Mouse (Mus musculus): ENCODE results near the gene D130043K22Rik. TPM values are rescaled to one million over a fixed set of nuclear protein-coding genes. Genes with fewer than 3 reads are reported as not detected.
A peak's percentile ranks its signal among the peaks of the same experiment; 100 is the strongest.

D130043K22Rik gene
- polyA plus RNA-seq, 1 experiment, result not detected

GRCm38 (mm10) chr13:24812521-24812920, 32.4 kb upstream of the D130043K22Rik start:
- H3K27me3 ChIP-seq (replicated peaks), result no peaks in the 10 kb centered on the region
- no peak for TF ChIP-seq GATA1 (IDR thresholded peaks at IDR 0.05; ENCODE audit: borderline replicate concordance, low read length)
- no peak for TF ChIP-seq FLI1 (IDR thresholded peaks at IDR 0.05; ENCODE audit: low read length)
- H3K36me3 ChIP-seq (replicated peaks; ENCODE audit: low read length), result peaks cover 98% of the 10 kb centered on the region
- H3K4me3 ChIP-seq (replicated peaks), result no peak overlapping the region
- peaks cover 26% of the 10 kb centered on the region for H3K4me1 ChIP-seq
- no peaks in the 10 kb centered on the region for H3K9me3 ChIP-seq

- Histone ChIP-seq H3K36me3 (replicated peaks; ENCODE audit: low read length) (peaks cover 96% of the 10 kb centered on the region), H3K9me3 (no peaks in the 10 kb centered on the region)
- TF ChIP-seq GATA1 (IDR thresholded peaks at IDR 0.05; ENCODE audit: borderline replicate concordance, low read length), result no peak
- TF ChIP-seq FLI1 (IDR thresholded peaks at IDR 0.05; ENCODE audit: low read length), result no peak
These were observed 30.3 kb upstream of the D130043K22Rik start for GRCm38 (mm10) chr13:24814616-24815015.

GRCm38 (mm10) chr13:24816125-24817092, 28.5 kb upstream of the D130043K22Rik start:
- H3K27me3 ChIP-seq (replicated peaks), result no peaks in the 10 kb centered on the region
- no peaks in the 10 kb centered on the region for H3K9me3 ChIP-seq
- H3K36me3 ChIP-seq (replicated peaks; ENCODE audit: low read length), result peaks cover 91% of the 10 kb centered on the region
- H3K4me3 ChIP-seq (replicated peaks), result peak overlapping the region; percentile 12
- TF ChIP-seq GATA1 (IDR thresholded peaks at IDR 0.05; ENCODE audit: borderline replicate concordance, low read length) (no peak), FLI1 (IDR thresholded peaks at IDR 0.05; ENCODE audit: low read length) (no peak)
- peaks cover 15% of the 10 kb centered on the region for H3K4me1 ChIP-seq

More at GRCm38 (mm10) chr13:24814616-24815015, 30.3 kb upstream of the D130043K22Rik start:
- no peak overlapping the region for H3K4me3 ChIP-seq (replicated peaks)
- H3K4me1 ChIP-seq, result peaks cover 25% of the 10 kb centered on the region
- no peaks in the 10 kb centered on the region for H3K27me3 ChIP-seq (replicated peaks)

GRCm38 (mm10) chr13:24819931-24820330, 25.0 kb upstream of the D130043K22Rik start:
- peaks cover 16% of the 10 kb centered on the region for H3K4me1 ChIP-seq
- H3K27me3 ChIP-seq (replicated peaks), result no peaks in the 10 kb centered on the region
- H3K36me3 ChIP-seq (replicated peaks; ENCODE audit: low read length), result peaks cover 73% of the 10 kb centered on the region
- TF ChIP-seq GATA1 (IDR thresholded peaks at IDR 0.05; ENCODE audit: borderline replicate concordance, low read length), result no peak
- TF ChIP-seq FLI1 (IDR thresholded peaks at IDR 0.05; ENCODE audit: low read length), result no peak
- H3K4me3 ChIP-seq (replicated peaks), result no peak overlapping the region
- no peaks in the 10 kb centered on the region for H3K9me3 ChIP-seq

GRCm38 (mm10) chr13:24822663-24823343, 22.1 kb upstream of the D130043K22Rik start:
- Histone ChIP-seq H3K4me3 (replicated peaks) (no peak overlapping the region), H3K9me3 (no peaks in the 10 kb centered on the region), H3K27me3 (replicated peaks) (no peaks in the 10 kb centered on the region), H3K36me3 (replicated peaks; ENCODE audit: low read length) (peaks cover 54% of the 10 kb centered on the region), H3K4me1 (peaks cover 3% of the 10 kb centered on the region; the same call in 1 of the 2 replicates)
- TF ChIP-seq FLI1 (IDR thresholded peaks at IDR 0.05; ENCODE audit: low read length), result no peak
- no peak for TF ChIP-seq GATA1 (IDR thresholded peaks at IDR 0.05; ENCODE audit: borderline replicate concordance, low read length)

- Histone ChIP-seq H3K27me3 (replicated peaks) (no peaks in the 10 kb centered on the region), H3K4me1 (peaks cover 7% of the 10 kb centered on the region; the same call in 1 of the 2 replicates), H3K4me3 (replicated peaks) (no peak overlapping the region), H3K9me3 (no peaks in the 10 kb centered on the region), H3K36me3 (replicated peaks; ENCODE audit: low read length) (peaks cover 38% of the 10 kb centered on the region)
- TF ChIP-seq FLI1 (IDR thresholded peaks at IDR 0.05; ENCODE audit: low read length) (no peak), GATA1 (IDR thresholded peaks at IDR 0.05; ENCODE audit: borderline replicate concordance, low read length) (no peak)
These were observed 20.3 kb upstream of the D130043K22Rik start for GRCm38 (mm10) chr13:24824647-24825046.

- H3K4me3 ChIP-seq (replicated peaks), result no peak overlapping the region
- peaks cover 8% of the 10 kb centered on the region; the same call in 1 of the 2 replicates for H3K4me1 ChIP-seq
- TF ChIP-seq GATA1 (IDR thresholded peaks at IDR 0.05; ENCODE audit: borderline replicate concordance, low read length) (no peak), FLI1 (IDR thresholded peaks at IDR 0.05; ENCODE audit: low read length) (no peak)
- H3K9me3 ChIP-seq, result no peaks in the 10 kb centered on the region
- peaks cover 30% of the 10 kb centered on the region for H3K36me3 ChIP-seq (replicated peaks; ENCODE audit: low read length)
- H3K27me3 ChIP-seq (replicated peaks), result no peaks in the 10 kb centered on the region
These were observed 19.3 kb upstream of the D130043K22Rik start for GRCm38 (mm10) chr13:24825587-24825986.

GRCm38 (mm10) chr13:24826116-24826515, 18.8 kb upstream of the D130043K22Rik start:
- peaks cover 27% of the 10 kb centered on the region for H3K36me3 ChIP-seq (replicated peaks; ENCODE audit: low read length)
- peaks cover 10% of the 10 kb centered on the region; the same call in 1 of the 2 replicates for H3K4me1 ChIP-seq
- H3K9me3 ChIP-seq, result no peaks in the 10 kb centered on the region
- no peaks in the 10 kb centered on the region for H3K27me3 ChIP-seq (replicated peaks)
- TF ChIP-seq FLI1 (IDR thresholded peaks at IDR 0.05; ENCODE audit: low read length) (no peak), GATA1 (IDR thresholded peaks at IDR 0.05; ENCODE audit: borderline replicate concordance, low read length) (no peak)
- no peak overlapping the region for H3K4me3 ChIP-seq (replicated peaks)

- peak overlapping the region; percentile 99 for H3K4me3 ChIP-seq (replicated peaks)
- no peaks in the 10 kb centered on the region for H3K9me3 ChIP-seq
- H3K36me3 ChIP-seq (replicated peaks; ENCODE audit: low read length), result peaks cover 9% of the 10 kb centered on the region
- peaks cover 29% of the 10 kb centered on the region for H3K4me1 ChIP-seq
- H3K27me3 ChIP-seq (replicated peaks), result no peaks in the 10 kb centered on the region
- TF ChIP-seq FLI1 (IDR thresholded peaks at IDR 0.05; ENCODE audit: low read length), result no peak
- no peak for TF ChIP-seq GATA1 (IDR thresholded peaks at IDR 0.05; ENCODE audit: borderline replicate concordance, low read length)
These were observed 14.1 kb upstream of the D130043K22Rik start for GRCm38 (mm10) chr13:24830756-24831352.

All from megakaryocyte, embryonic 14.5 days (primary cell).